Mouse (Mus musculus): ENCODE results near the gene Chst11. TPM values are rescaled to one million over a fixed set of nuclear protein-coding genes. Genes with fewer than 3 reads are reported as not detected.
A peak's percentile ranks its signal among the peaks of the same experiment; 100 is the strongest.

Chst11 gene
- polyA plus RNA-seq, 1 experiment from 2014 or later: 4.0 TPM

DNA sequence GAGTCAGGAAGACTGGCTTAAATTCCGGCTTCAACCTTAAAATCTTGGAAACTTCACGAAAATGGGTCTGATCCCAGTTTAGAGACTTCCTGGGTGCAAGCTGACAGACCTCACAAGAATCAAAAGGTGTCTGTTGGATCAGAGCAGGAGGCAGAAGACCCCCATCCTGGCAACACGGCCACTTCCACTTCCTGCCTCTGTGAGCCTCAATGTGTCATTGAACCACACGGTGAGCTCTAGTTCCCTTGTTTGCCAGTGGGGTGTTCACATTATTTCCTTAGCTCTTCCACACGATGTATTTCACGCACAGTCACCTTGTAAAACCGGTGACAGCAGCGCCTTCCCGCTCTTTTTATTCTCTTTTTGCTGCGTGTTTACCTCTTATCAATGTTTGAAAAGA lies 54.1 kb downstream of the Chst11 start:
- no peak for ATAC-seq (ENCODE audit: low FRiP score, low read depth)
- Histone ChIP-seq H3K27ac (no peak overlapping the region), H3K36me3 (no peaks in the 10 kb centered on the region), H3K9me3 (no peaks in the 10 kb centered on the region; the same call in 1 of the 2 replicates), H3K4me3 (no peak overlapping the region), H3K4me2 (replicated peaks) (no peak overlapping the region), H3K4me1 (peaks cover 45% of the 10 kb centered on the region), H3K27me3 (peaks cover 81% of the 10 kb centered on the region), H3K9ac (no peak overlapping the region)
- WGBS: 73% methylated on average over 10 of the region's 10 CpGs

GRCm38 (mm10) chr10:83041875-83042274 lies 56.6 kb downstream of the Chst11 start:
- peaks cover 81% of the 10 kb centered on the region for H3K27me3 ChIP-seq
- no peaks in the 10 kb centered on the region for H3K36me3 ChIP-seq
- no peak for ATAC-seq (ENCODE audit: low FRiP score, low read depth)
- no peak overlapping the region for H3K4me3 ChIP-seq
- 59% methylated on average over 9 of the region's 9 CpGs for WGBS
- H3K4me2 ChIP-seq (replicated peaks): no peak overlapping the region
- H3K27ac ChIP-seq: no peak overlapping the region
- no peak overlapping the region for H3K9ac ChIP-seq
- H3K9me3 ChIP-seq: no peaks in the 10 kb centered on the region
- peaks cover 43% of the 10 kb centered on the region for H3K4me1 ChIP-seq

GRCm38 (mm10) chr10:83042613-83043477 lies 57.5 kb downstream of the Chst11 start:
- H3K9ac ChIP-seq: 0 out of 2 replicates have a peak overlapping the region, but pooled peaks have one; percentile 25
- no peaks in the 10 kb centered on the region for H3K36me3 ChIP-seq
- H3K27me3 ChIP-seq: peaks cover 80% of the 10 kb centered on the region
- H3K4me3 ChIP-seq: no peak overlapping the region
- H3K9me3 ChIP-seq: no peaks in the 10 kb centered on the region
- ATAC-seq (ENCODE audit: low FRiP score, low read depth): peak; percentile 92
- H3K27ac ChIP-seq: peak overlapping the region; percentile 75
- H3K4me1 ChIP-seq: peaks cover 41% of the 10 kb centered on the region
- peak overlapping the region; percentile 38 for H3K4me2 ChIP-seq (replicated peaks)
- WGBS: 9% methylated on average over 10 of the region's 10 CpGs

- Histone ChIP-seq H3K4me2 (replicated peaks) (no peak overlapping the region; the same call in 1 of the 2 replicates), H3K4me1 (peaks cover 41% of the 10 kb centered on the region), H3K27ac (peak overlapping the region; percentile 75; the same call in 1 of the 2 replicates), H3K4me3 (no peak overlapping the region), H3K9me3 (no peaks in the 10 kb centered on the region), H3K36me3 (0 out of 2 replicates have a peak, but pooled peaks cover 2% of the 10 kb centered on the region), H3K27me3 (peaks cover 79% of the 10 kb centered on the region), H3K9ac (no peak overlapping the region)
- no peak for ATAC-seq (ENCODE audit: low FRiP score, low read depth)
- 54% methylated on average over 2 of the region's 2 CpGs for WGBS
Measured at GRCm38 (mm10) chr10:83043478-83044259, 58.4 kb downstream of the Chst11 start.

DNA sequence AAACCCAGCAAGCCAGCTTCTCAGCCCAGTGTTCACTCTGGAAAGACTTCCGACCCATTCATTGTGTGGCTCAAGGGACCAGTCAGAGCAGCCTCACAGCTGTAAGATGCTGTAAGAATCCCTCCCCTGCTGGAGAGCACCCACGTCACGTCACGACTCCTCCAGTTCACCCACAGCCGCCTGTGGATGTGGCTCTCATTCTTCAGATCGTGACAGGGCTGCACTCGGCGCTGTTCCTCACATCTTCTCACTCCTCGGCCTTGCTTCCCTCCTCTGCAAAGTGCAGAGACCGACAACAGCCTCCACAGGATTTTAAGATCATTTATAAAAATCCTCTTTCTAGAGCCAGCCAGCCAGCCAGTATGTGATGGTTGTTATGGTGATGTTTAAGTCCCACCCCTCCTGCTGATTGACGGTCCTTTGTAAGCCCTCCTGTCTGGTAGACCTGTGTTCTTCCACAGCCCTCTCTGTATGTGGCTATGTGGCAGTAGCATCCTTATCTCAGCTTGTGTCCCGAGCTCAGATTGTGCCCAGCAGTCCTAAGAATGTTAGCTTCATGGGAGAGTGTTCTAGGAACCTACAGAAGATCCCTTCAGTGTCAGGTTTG lies 64.0 kb downstream of the Chst11 start:
- Histone ChIP-seq H3K4me1 (peaks cover 15% of the 10 kb centered on the region), H3K4me2 (replicated peaks) (no peak overlapping the region), H3K9ac (no peak overlapping the region), H3K27me3 (peaks cover 61% of the 10 kb centered on the region), H3K27ac (no peak overlapping the region), H3K36me3 (peaks cover 12% of the 10 kb centered on the region), H3K4me3 (no peak overlapping the region), H3K9me3 (no peaks in the 10 kb centered on the region)
- 65% methylated on average over 12 of the region's 12 CpGs for whole genome bisulfite sequencing
- ATAC-seq (ENCODE audit: low FRiP score, low read depth): no peak

GRCm38 (mm10) chr10:83053886-83054550 lies 68.7 kb downstream of the Chst11 start:
- H3K27me3 ChIP-seq: peaks cover 34% of the 10 kb centered on the region
- peaks cover 7% of the 10 kb centered on the region for H3K36me3 ChIP-seq
- WGBS: 80% methylated on average over 10 of the region's 10 CpGs
- H3K4me3 ChIP-seq: no peak overlapping the region
- no peak overlapping the region for H3K9ac ChIP-seq
- peaks cover 6% of the 10 kb centered on the region for H3K4me1 ChIP-seq
- H3K9me3 ChIP-seq: no peaks in the 10 kb centered on the region
- no peak for ATAC-seq (ENCODE audit: low FRiP score, low read depth)
- H3K4me2 ChIP-seq (replicated peaks): no peak overlapping the region
- H3K27ac ChIP-seq: no peak overlapping the region

- H3K27ac ChIP-seq: no peak overlapping the region
- H3K4me1 ChIP-seq: peaks cover 12% of the 10 kb centered on the region
- H3K9ac ChIP-seq: no peak overlapping the region
- H3K36me3 ChIP-seq: peaks cover 9% of the 10 kb centered on the region
- H3K27me3 ChIP-seq: peaks cover 38% of the 10 kb centered on the region; the same call in 1 of the 2 replicates
- H3K4me2 ChIP-seq (replicated peaks): no peak overlapping the region
- 67% methylated on average over 7 of the region's 7 CpGs for WGBS
- no peak overlapping the region for H3K4me3 ChIP-seq
- ATAC-seq (ENCODE audit: low FRiP score, low read depth): no peak
- H3K9me3 ChIP-seq: no peaks in the 10 kb centered on the region
Measured at GRCm38 (mm10) chr10:83056291-83056690, 71.0 kb downstream of the Chst11 start.

DNA sequence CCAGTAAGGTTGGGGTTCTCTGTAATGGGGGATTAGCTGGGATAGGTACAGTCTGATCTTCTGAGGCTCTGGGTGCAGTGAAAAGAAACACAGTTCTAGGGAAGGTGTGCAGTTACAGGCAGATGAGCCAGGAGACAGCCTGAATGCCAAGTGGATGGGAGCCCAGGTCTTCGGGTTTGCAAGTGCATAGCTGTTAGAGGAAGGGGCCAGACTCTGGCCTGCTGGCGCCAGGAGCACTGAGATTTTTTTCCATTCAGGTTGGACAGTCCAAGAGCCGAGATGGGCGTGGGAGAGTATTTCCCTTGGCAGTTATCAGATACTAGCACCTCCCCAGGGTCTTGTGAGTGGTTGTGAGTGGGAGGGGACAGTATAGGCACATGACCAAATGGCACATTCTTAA lies 71.6 kb downstream of the Chst11 start:
- H3K9ac ChIP-seq: no peak overlapping the region
- peaks cover 12% of the 10 kb centered on the region for H3K4me1 ChIP-seq
- H3K27ac ChIP-seq: no peak overlapping the region
- no peak for ATAC-seq (ENCODE audit: low FRiP score, low read depth)
- no peaks in the 10 kb centered on the region for H3K9me3 ChIP-seq
- peaks cover 12% of the 10 kb centered on the region for H3K36me3 ChIP-seq
- no peak overlapping the region for H3K4me3 ChIP-seq
- no peak overlapping the region for H3K4me2 ChIP-seq (replicated peaks)
- WGBS: 87% methylated on average over 4 of the region's 4 CpGs
- peaks cover 38% of the 10 kb centered on the region; the same call in 1 of the 2 replicates for H3K27me3 ChIP-seq

GRCm38 (mm10) chr10:83060066-83060782 lies 74.9 kb downstream of the Chst11 start:
- H3K27me3 ChIP-seq: peaks cover 32% of the 10 kb centered on the region; the same call in 1 of the 2 replicates
- ATAC-seq (ENCODE audit: low FRiP score, low read depth): peak; percentile 76
- H3K4me3 ChIP-seq: no peak overlapping the region
- peaks cover 4% of the 10 kb centered on the region; the same call in 1 of the 2 replicates for H3K36me3 ChIP-seq
- peaks cover 18% of the 10 kb centered on the region for H3K4me1 ChIP-seq
- 31% methylated on average over 12 of the region's 12 CpGs for WGBS
- H3K9me3 ChIP-seq: no peaks in the 10 kb centered on the region
- H3K4me2 ChIP-seq (replicated peaks): no peak overlapping the region
- H3K27ac ChIP-seq: no peak overlapping the region
- peak overlapping the region; percentile 32; the same call in 1 of the 2 replicates for H3K9ac ChIP-seq

GRCm38 (mm10) chr10:83062315-83062714 lies 77.0 kb downstream of the Chst11 start:
- no peak for ATAC-seq (ENCODE audit: low FRiP score, low read depth)
- Histone ChIP-seq H3K27ac (no peak overlapping the region), H3K4me1 (peaks cover 18% of the 10 kb centered on the region), H3K4me3 (no peak overlapping the region), H3K9me3 (no peaks in the 10 kb centered on the region), H3K27me3 (peaks cover 32% of the 10 kb centered on the region; the same call in 1 of the 2 replicates), H3K9ac (no peak overlapping the region), H3K36me3 (peaks cover 4% of the 10 kb centered on the region; the same call in 1 of the 2 replicates), H3K4me2 (replicated peaks) (no peak overlapping the region)
- WGBS: 70% methylated on average over 9 of the region's 9 CpGs

DNA sequence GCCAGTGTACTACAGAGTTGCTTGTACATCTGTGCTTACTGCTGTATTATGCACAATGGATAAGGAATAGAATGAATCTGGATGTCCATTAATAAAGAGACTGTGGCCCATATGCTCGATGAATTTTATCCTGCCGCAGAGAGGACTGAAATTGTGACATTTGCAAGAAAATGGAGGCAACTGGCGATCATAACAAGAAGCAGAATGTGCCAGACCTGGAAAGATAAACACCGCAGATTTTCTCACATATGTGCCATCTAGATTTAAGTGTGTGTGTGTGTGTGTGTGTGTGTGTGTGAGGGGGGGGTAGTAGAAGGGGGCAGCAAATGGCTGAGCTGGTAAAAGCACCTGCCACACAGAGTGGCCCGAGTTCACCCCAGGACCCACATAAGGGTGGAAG lies 79.5 kb downstream of the Chst11 start:
- WGBS: 87% methylated on average over 5 of the region's 5 CpGs
- no peak for ATAC-seq (ENCODE audit: low FRiP score, low read depth)
- H3K4me1 ChIP-seq: peaks cover 26% of the 10 kb centered on the region
- H3K4me2 ChIP-seq (replicated peaks): no peak overlapping the region
- H3K4me3 ChIP-seq: no peak overlapping the region
- H3K9me3 ChIP-seq: no peaks in the 10 kb centered on the region
- peaks cover 12% of the 10 kb centered on the region for H3K27me3 ChIP-seq
- H3K9ac ChIP-seq: no peak overlapping the region
- H3K27ac ChIP-seq: no peak overlapping the region
- peaks cover 4% of the 10 kb centered on the region; the same call in 1 of the 2 replicates for H3K36me3 ChIP-seq

Measured in limb, embryonic 13.5 days (tissue).